ENCODE assay signal across 8 mouse cellular contexts in genomic region chr14:54650621-54651454, GRCm38 (mm10). TPM values are rescaled to one million over a fixed set of nuclear protein-coding genes. Genes with fewer than 3 reads are reported as not detected.
DNase-seq lines count a peak whose midpoint lies in the region; ATAC-seq and TF ChIP-seq lines count a peak whose summit lies in the region.

No protein-coding gene starts in this region.

- no peak for TF ChIP-seq POLR2A in thymus, adult 2 months (IDR thresholded peaks at IDR 0.05; ENCODE audit: control insufficient read depth, extremely low read depth, insufficient read depth, low read length, poor library complexity)

- TF ChIP-seq CTCF in thymus, adult 2 months (IDR thresholded peaks at IDR 0.05; ENCODE audit: borderline replicate concordance, control insufficient read depth, extremely low read depth, insufficient read depth, low read length, poor library complexity) = no peak

- H3K27me3 ChIP-seq in forebrain, embryonic 16.5 days (replicated peaks; ENCODE audit: control insufficient read depth, insufficient read depth, low read length) = no peaks in the 10 kb centered on the region
- no peaks in the 10 kb centered on the region for H3K27me3 ChIP-seq in hindbrain, embryonic 11.5 days (ENCODE audit: control insufficient read depth, insufficient read depth, low read length)
- no peaks in the 10 kb centered on the region for H3K27me3 ChIP-seq in lung, embryonic 16.5 days (ENCODE audit: control insufficient read depth, insufficient read depth, low read depth, low read length)
- no peaks in the 10 kb centered on the region for H3K27me3 ChIP-seq in thymus, adult 2 months (ENCODE audit: control insufficient read depth, insufficient read depth, low read length)

- peak; percentile 62 for ATAC-seq in forebrain, embryonic 16.5 days
- peak; percentile 36 for ATAC-seq in hindbrain, embryonic 11.5 days (ENCODE audit: low FRiP score)
- peak; percentile 44; the same call in 1 of the 2 replicates for ATAC-seq in lung, embryonic 16.5 days (ENCODE audit: low read depth)

- H3K9ac ChIP-seq in forebrain, embryonic 16.5 days (replicated peaks; ENCODE audit: low read depth, low read length) = no peak overlapping the region
- no peak overlapping the region for H3K9ac ChIP-seq in hindbrain, embryonic 11.5 days (ENCODE audit: low read depth, low read length)
- no peak overlapping the region for H3K9ac ChIP-seq in lung, embryonic 16.5 days (ENCODE audit: low read length)

- H3K4me1 ChIP-seq in forebrain, embryonic 16.5 days (replicated peaks; ENCODE audit: control insufficient read depth, insufficient read depth, low read length) = peaks cover 50% of the 10 kb centered on the region
- H3K4me1 ChIP-seq in hindbrain, embryonic 11.5 days (replicated peaks; ENCODE audit: control insufficient read depth, insufficient read depth, low read length) = peaks cover 5% of the 10 kb centered on the region; the same call in 1 of the 2 replicates
- H3K4me1 ChIP-seq in lung, embryonic 16.5 days (replicated peaks; ENCODE audit: control insufficient read depth, insufficient read depth, low read length) = peaks cover 21% of the 10 kb centered on the region
- H3K4me1 ChIP-seq in thymus, adult 2 months (replicated peaks; ENCODE audit: control insufficient read depth, insufficient read depth, low read length) = peaks cover 7% of the 10 kb centered on the region

- H3K4me2 ChIP-seq in forebrain, embryonic 16.5 days (ENCODE audit: low read length) = peak overlapping the region; percentile 24; the same call in 1 of the 2 replicates
- H3K4me2 ChIP-seq in hindbrain, embryonic 11.5 days (replicated peaks; ENCODE audit: low read depth, low read length) = no peak overlapping the region
- no peak overlapping the region for H3K4me2 ChIP-seq in lung, embryonic 16.5 days (ENCODE audit: low read depth, low read length)

- H3K27ac ChIP-seq in forebrain, embryonic 16.5 days (ENCODE audit: low read length) = no peak overlapping the region
- no peak overlapping the region for H3K27ac ChIP-seq in hindbrain, embryonic 11.5 days (ENCODE audit: low read depth, low read length)
- H3K27ac ChIP-seq in lung, embryonic 16.5 days (ENCODE audit: low read length) = no peak overlapping the region
- no peak overlapping the region for H3K27ac ChIP-seq in thymus, adult 2 months (ENCODE audit: control insufficient read depth, insufficient read depth, low read length)

- WGBS in forebrain, embryonic 16.5 days = 65% methylated on average over 23 of the region's 23 CpGs
- WGBS in hindbrain, embryonic 11.5 days = 70% methylated on average over 23 of the region's 23 CpGs
- 57% methylated on average over 23 of the region's 23 CpGs for WGBS in lung, embryonic 16.5 days
- WGBS in thymus, adult 2 months = 71% methylated on average over 23 of the region's 23 CpGs

- DNase-seq in MN1 (ENCODE audit: low spot score) = peak; percentile 94
- peak; percentile 86 to 90 for DNase-seq in cerebellum, adult 18-20 months
- DNase-seq in hindbrain, embryonic 11.5 days (ENCODE audit: low spot score) = peak; percentile 97
- DNase-seq in layer of hippocampus, adult 9-10 months (ENCODE audit: low spot score) = peak; percentile 71
- peak; percentile 47 for DNase-seq in ovary, postnatal 10 days (ENCODE audit: low spot score)
- DNase-seq in thymus, adult 2 months = peak; percentile 88

- H3K4me3 ChIP-seq in forebrain, embryonic 16.5 days (replicated peaks; ENCODE audit: low read length) = peak overlapping the region; percentile 7; the same call in 1 of the 2 replicates
- no peak overlapping the region for H3K4me3 ChIP-seq in hindbrain, embryonic 11.5 days (ENCODE audit: low read depth, low read length)
- no peak overlapping the region for H3K4me3 ChIP-seq in lung, embryonic 16.5 days (ENCODE audit: low read length)
- no peak overlapping the region for H3K4me3 ChIP-seq in thymus, adult 2 months (ENCODE audit: control insufficient read depth, insufficient read depth, low read length)

- H3K9me3 ChIP-seq in forebrain, embryonic 16.5 days (ENCODE audit: control insufficient read depth, low read length) = no peaks in the 10 kb centered on the region
- H3K9me3 ChIP-seq in hindbrain, embryonic 11.5 days (ENCODE audit: control insufficient read depth, low read length) = no peaks in the 10 kb centered on the region
- no peaks in the 10 kb centered on the region for H3K9me3 ChIP-seq in lung, embryonic 16.5 days (ENCODE audit: control insufficient read depth, low read length)

- peaks cover 41% of the 10 kb centered on the region for H3K36me3 ChIP-seq in forebrain, embryonic 16.5 days (ENCODE audit: control insufficient read depth, insufficient read depth)
- H3K36me3 ChIP-seq in hindbrain, embryonic 11.5 days (ENCODE audit: control insufficient read depth, insufficient read depth, low read length) = peaks cover 25% of the 10 kb centered on the region
- peaks cover 39% of the 10 kb centered on the region for H3K36me3 ChIP-seq in lung, embryonic 16.5 days (ENCODE audit: control insufficient read depth, insufficient read depth, low read length)
- peaks cover 44% of the 10 kb centered on the region for H3K36me3 ChIP-seq in thymus, adult 2 months (ENCODE audit: control insufficient read depth, insufficient read depth, low read length)

RNA-seq across cellular contexts. Expression of gene Cdh24, which starts 9.7 kb away (rescaled TPM):
- 5.1 and 8.1 TPM in 2 replicates for polyA plus RNA-seq in forebrain, embryonic 16.5 days (2015; fragmentation: Nextera tagmentation; extraction: Ambion mirVana)
- 5.6 and 8.1 TPM in 2 replicates for polyA plus RNA-seq in hindbrain, embryonic 11.5 days (2014; fragmentation: Nextera tagmentation; extraction: Ambion mirVana)
- polyA plus RNA-seq in lung, embryonic 16.5 days (2015; fragmentation: Nextera tagmentation; extraction: Ambion mirVana) = 2.1 and 2.8 TPM in 2 replicates
- 138 and 142 TPM in 2 replicates for polyA plus RNA-seq in thymus, adult 2 months (2012; rRNA removed)

RNA-seq across cellular contexts. Expression of gene Gm17606, which starts 10.1 kb away (rescaled TPM):
- polyA plus RNA-seq in forebrain, embryonic 16.5 days (2015; fragmentation: Nextera tagmentation; extraction: Ambion mirVana) = 1.4 TPM in 1 of 2 replicates, not detected in the other
- polyA plus RNA-seq in hindbrain, embryonic 11.5 days (2014; fragmentation: Nextera tagmentation; extraction: Ambion mirVana) = not detected in 2 replicates
- polyA plus RNA-seq in lung, embryonic 16.5 days (2015; fragmentation: Nextera tagmentation; extraction: Ambion mirVana) = not detected in 2 replicates
- polyA plus RNA-seq in thymus, adult 2 months (2012; rRNA removed) = not detected in 2 replicates

RNA-seq across cellular contexts. Expression of gene Psmb11, which starts 29.6 kb away (rescaled TPM):
- not detected in 2 replicates for polyA plus RNA-seq in forebrain, embryonic 16.5 days (2015; fragmentation: Nextera tagmentation; extraction: Ambion mirVana)
- polyA plus RNA-seq in hindbrain, embryonic 11.5 days (2014; fragmentation: Nextera tagmentation; extraction: Ambion mirVana) = not detected in 2 replicates
- polyA plus RNA-seq in lung, embryonic 16.5 days (2015; fragmentation: Nextera tagmentation; extraction: Ambion mirVana) = 1.2 and 4.3 TPM in 2 replicates
- polyA plus RNA-seq in thymus, adult 2 months (2012; rRNA removed) = 67.6 and 92.4 TPM in 2 replicates

RNA-seq across cellular contexts. Expression of gene Psmb5, which starts 33.0 kb away (rescaled TPM):
- polyA plus RNA-seq in forebrain, embryonic 16.5 days (2015; fragmentation: Nextera tagmentation; extraction: Ambion mirVana) = 399 and 428 TPM in 2 replicates
- polyA plus RNA-seq in hindbrain, embryonic 11.5 days (2014; fragmentation: Nextera tagmentation; extraction: Ambion mirVana) = 439 and 455 TPM in 2 replicates
- polyA plus RNA-seq in lung, embryonic 16.5 days (2015; fragmentation: Nextera tagmentation; extraction: Ambion mirVana) = 352 and 366 TPM in 2 replicates
- polyA plus RNA-seq in thymus, adult 2 months (2012; rRNA removed) = 239 and 266 TPM in 2 replicates

RNA-seq across cellular contexts. Expression of gene 1700123O20Rik, which starts 35.2 kb away (rescaled TPM):
- 72.8 and 76.3 TPM in 2 replicates for polyA plus RNA-seq in forebrain, embryonic 16.5 days (2015; fragmentation: Nextera tagmentation; extraction: Ambion mirVana)
- polyA plus RNA-seq in hindbrain, embryonic 11.5 days (2014; fragmentation: Nextera tagmentation; extraction: Ambion mirVana) = 99.9 and 108 TPM in 2 replicates
- 73.4 and 78.9 TPM in 2 replicates for polyA plus RNA-seq in lung, embryonic 16.5 days (2015; fragmentation: Nextera tagmentation; extraction: Ambion mirVana)
- 80.2 and 92.8 TPM in 2 replicates for polyA plus RNA-seq in thymus, adult 2 months (2012; rRNA removed)

Comparison
In these comparisons a context has a peak if more than half of its experiments do, and no peak if none do; other contexts are left out.
1. DNase-seq: peak in every context shown above with its lines; median percentile 97 in hindbrain, embryonic 11.5 days; 94 in MN1; 88 in cerebellum, adult 18-20 months; 88 in thymus, adult 2 months; 71 in layer of hippocampus, adult 9-10 months; 47 in ovary, postnatal 10 days.
2. RNA of gene Cdh24, which starts 9.7 kb away (polyA plus RNA-seq): 138 to 142 TPM in thymus, adult 2 months; 5.1 to 8.1 TPM in forebrain, embryonic 16.5 days, 5.6 to 8.1 TPM in hindbrain, embryonic 11.5 days and 2.1 to 2.8 TPM in lung, embryonic 16.5 days; every median in the first group is over 10 times any median in the second.
3. RNA of gene Psmb11, which starts 29.6 kb away (polyA plus RNA-seq): 67.6 to 92.4 TPM in thymus, adult 2 months; 1.2 to 4.3 TPM in lung, embryonic 16.5 days, not detected in hindbrain, embryonic 11.5 days and not detected in forebrain, embryonic 16.5 days; every median in the first group is over 10 times any median in the second.
4. Peak in every context shown above with its lines, with median percentiles within 50 percentile points of each other: ATAC-seq.